Comparison of ENCODE assay signal across 8 mouse cellular contexts in the genomic region with DNA sequence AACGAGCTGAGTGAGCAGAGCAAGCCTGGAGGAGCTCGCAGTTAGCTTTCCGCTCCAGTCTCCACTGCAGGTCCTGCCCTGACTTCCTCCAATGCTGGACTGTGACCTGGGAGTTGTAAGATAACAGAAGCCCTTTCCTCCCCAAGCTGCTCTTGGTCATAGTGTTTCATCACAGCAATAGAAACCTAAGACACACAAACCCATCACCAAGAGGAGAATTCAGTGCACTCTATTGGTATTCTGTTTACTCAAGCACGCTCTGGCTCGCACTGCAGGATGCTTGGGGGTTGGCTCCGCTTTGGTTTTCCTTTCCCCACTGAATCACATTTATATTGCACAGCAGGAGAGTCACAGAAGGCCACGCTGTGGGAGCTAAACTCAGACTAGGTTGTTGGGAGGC. TPM values are rescaled to one million over a fixed set of nuclear protein-coding genes. Genes with fewer than 3 reads are reported as not detected.
DNase-seq lines count a peak whose midpoint lies in the region; TF ChIP-seq lines count a peak whose summit lies in the region.

No protein-coding gene starts in this region.

- peaks cover 5% of the 10 kb centered on the region; the same call in 1 of the 2 replicates for H3K36me3 ChIP-seq in E14TG2a.4 (ENCODE audit: insufficient read depth, low read length)

- no peak overlapping the region for H3K4me3 ChIP-seq in gastrocnemius, adult 2 months
- H3K4me3 ChIP-seq in E14TG2a.4 (replicated peaks; ENCODE audit: low read length), result 0 out of 2 replicates have a peak overlapping the region, but pooled peaks have one; percentile 3

- peak overlapping the region; percentile 8; the same call in 1 of the 2 replicates for H3K27ac ChIP-seq in gastrocnemius, adult 2 months

- H3K27me3 ChIP-seq in E14TG2a.4 (ENCODE audit: insufficient read depth, low read length), result no peaks in the 10 kb centered on the region

- no peak for DNase-seq in gastrocnemius, adult 2 months
- no peak for DNase-seq in gastrocnemius, postnatal 4 days (ENCODE audit: low spot score in 2 of 2)
- DNase-seq in cerebellum, postnatal 25 days, result peak; percentile 52 to 63
- DNase-seq in kidney, postnatal 36 days, result peak; percentile 34 to 37
- DNase-seq in adrenal gland, postnatal 14 days, result no peak
- DNase-seq in left cerebral cortex, postnatal 4 days, result no peak
- DNase-seq in layer of hippocampus, adult 18-20 months (ENCODE audit: low spot score in 2 of 2), result no peak

- intact Hi-C loops in gastrocnemius, adult 2 months (cut with DNase I), result no loop called here
- intact Hi-C loops in left cerebral cortex, postnatal 4 days (cut with DNase I), result no loop called here

- H3K4me1 ChIP-seq in E14TG2a.4 (replicated peaks; ENCODE audit: low read depth, low read length), result peaks cover 72% of the 10 kb centered on the region

- TF ChIP-seq CTCF in gastrocnemius, adult 2 months (IDR thresholded peaks at IDR 0.05), result no peak
- TF ChIP-seq CTCF in E14TG2a.4 (conservative IDR thresholded peaks at IDR 0.05; ENCODE audit: low read length), result no peak

- no peaks in the 10 kb centered on the region for H3K9me3 ChIP-seq in E14TG2a.4 (ENCODE audit: low read length)

RNA-seq across cellular contexts. Expression of a gene that starts 3.2 kb away (rescaled TPM):
- total RNA-seq in gastrocnemius, adult 2 months (2021), result 10 to 100 TPM; 44.5 to 45.6 TPM
- 10 to 100 TPM; 51.7 to 54.1 TPM for total RNA-seq in gastrocnemius, postnatal 4 days (2021)
- 91.7 and 100 TPM in 2 replicates for total RNA-seq in adrenal gland, postnatal 14 days (2021)
- 10 to 100 TPM; 37.0 to 38.4 TPM for total RNA-seq in left cerebral cortex, postnatal 4 days (2021)
- 10 to 100 TPM; 60.3 to 62.9 TPM for total RNA-seq in layer of hippocampus, adult 18-20 months (2021)

Comparison
In these comparisons a context has a peak if more than half of its experiments do, and no peak if none do; other contexts are left out.
1. DNase-seq: peak in cerebellum, postnatal 25 days (2 of 2) and kidney, postnatal 36 days (2 of 2); none in gastrocnemius, adult 2 months (single experiment), gastrocnemius, postnatal 4 days (0 of 2), adrenal gland, postnatal 14 days (single experiment), left cerebral cortex, postnatal 4 days (single experiment) and layer of hippocampus, adult 18-20 months (0 of 2).